Comparison of ENCODE assay signal across 25 mouse cellular contexts in genomic region chr2:168837951-168838570, GRCm38 (mm10).
DNase-seq lines count a peak whose midpoint lies in the region; ATAC-seq and TF ChIP-seq lines count a peak whose summit lies in the region.
"Had no signal": no experiment of that assay in that cellular context is flagged by ENCODE, and none has a peak within 500 bp of the region (broad histone marks: within the 10 kb centered on the region; RNA-seq: fewer than 3 reads in every experiment).

No protein-coding gene starts in this region.

- no peak for TF ChIP-seq CTCF in brain, embryonic 14.5 days (IDR thresholded peaks at IDR 0.05; ENCODE audit: borderline replicate concordance, extremely low read depth, insufficient read depth, insufficient read length)

- 13% methylated on average over 5 of the region's 5 CpGs for WGBS in forebrain, embryonic 11.5 days
- 27% methylated on average over 5 of the region's 5 CpGs for WGBS in forebrain, embryonic 14.5 days
- WGBS in liver, embryonic 12.5 days (ENCODE audit: insufficient replicate concordance): 49% methylated on average over 5 of the region's 5 CpGs
- WGBS in embryonic facial prominence, embryonic 10.5 days: 25% methylated on average over 5 of the region's 5 CpGs

- H3K4me2 ChIP-seq in forebrain, embryonic 11.5 days (ENCODE audit: low read depth, low read length, severe bottlenecking): peak overlapping the region; percentile 50; the same call in 1 of the 2 replicates
- H3K4me2 ChIP-seq in forebrain, embryonic 14.5 days (ENCODE audit: low read length): no peak overlapping the region
- H3K4me2 ChIP-seq in liver, embryonic 12.5 days: peak overlapping the region; percentile 55; the same call in 1 of the 2 replicates
- H3K4me2 ChIP-seq: lung, embryonic 14.5 days had no signal

- peaks cover 8% of the 10 kb centered on the region; the same call in 1 of the 2 replicates for H3K27me3 ChIP-seq in forebrain, embryonic 11.5 days (ENCODE audit: control insufficient read depth, insufficient read depth, low read length)
- H3K27me3 ChIP-seq in forebrain, embryonic 14.5 days (replicated peaks; ENCODE audit: control insufficient read depth, insufficient read depth, low read length): peaks cover 11% of the 10 kb centered on the region
- H3K27me3 ChIP-seq in liver, embryonic 12.5 days (replicated peaks): peaks cover 67% of the 10 kb centered on the region
- peaks cover 30% of the 10 kb centered on the region for H3K27me3 ChIP-seq in embryonic facial prominence, embryonic 10.5 days (replicated peaks; ENCODE audit: low read depth, poor library complexity, severe bottlenecking)

- no peak overlapping the region for H3K4me3 ChIP-seq in forebrain, embryonic 11.5 days (ENCODE audit: low read depth, low read length)
- no peak overlapping the region for H3K4me3 ChIP-seq in forebrain, embryonic 14.5 days (ENCODE audit: low read depth, low read length)
- H3K4me3 ChIP-seq in liver, embryonic 12.5 days: no peak overlapping the region
- peak overlapping the region; percentile 50 for H3K4me3 ChIP-seq in embryonic facial prominence, embryonic 10.5 days
- H3K4me3 ChIP-seq: embryonic facial prominence, embryonic 13.5 days; erythroblast, embryonic 14.5 days; heart, adult 2 months; heart, embryonic 15.5 days; neural tube, embryonic 13.5 days had no signal

- no peak for DNase-seq in forebrain, embryonic 11.5 days (ENCODE audit: low spot score)
- no peak for DNase-seq in forebrain, embryonic 14.5 days (ENCODE audit: low spot score)
- no peak for DNase-seq in liver
- peak; percentile 16 for DNase-seq in brain, embryonic 14.5 days (ENCODE audit: low read depth)
- DNase-seq in embryonic facial prominence, embryonic 10.5 days (ENCODE audit: low spot score): no peak
- DNase-seq in layer of hippocampus, adult 9-10 months (ENCODE audit: low spot score): no peak
- DNase-seq in gastrocnemius, adult 18-20 months (ENCODE audit: low spot score): no peak
- DNase-seq: adrenal gland, postnatal 10 days; cerebellum, adult 8-10 months; cerebellum, postnatal 36 days; gastrocnemius, postnatal 36 days; heart, adult 2 months; heart, postnatal 4 days; kidney, adult 18-20 months; right cerebral cortex, postnatal 25 days; spleen, adult 18-20 months had no signal

- no peak for ATAC-seq in forebrain, embryonic 11.5 days (replicated peaks; ENCODE audit: low FRiP score)
- ATAC-seq in forebrain, embryonic 14.5 days: no peak; the same call in 1 of the 2 replicates
- ATAC-seq in liver, embryonic 12.5 days: no peak
- ATAC-seq: forebrain, embryonic 16.5 days; inflammation-experienced regulatory T-cells, adult 6 months had no signal

- H3K9me3 ChIP-seq in forebrain, embryonic 11.5 days (ENCODE audit: control insufficient read depth, low read length): no peaks in the 10 kb centered on the region
- no peaks in the 10 kb centered on the region for H3K9me3 ChIP-seq in forebrain, embryonic 14.5 days (replicated peaks; ENCODE audit: control insufficient read depth, low read length)
- H3K9me3 ChIP-seq in liver, embryonic 12.5 days (replicated peaks): no peaks in the 10 kb centered on the region
- no peaks in the 10 kb centered on the region for H3K9me3 ChIP-seq in embryonic facial prominence, embryonic 10.5 days
- H3K9me3 ChIP-seq: embryonic facial prominence, embryonic 13.5 days; heart, embryonic 15.5 days; liver, embryonic 13.5 days; neural tube, embryonic 13.5 days had no signal

- H3K4me1 ChIP-seq in forebrain, embryonic 11.5 days (replicated peaks; ENCODE audit: control insufficient read depth, insufficient read depth, low read length): peaks cover 24% of the 10 kb centered on the region
- H3K4me1 ChIP-seq in forebrain, embryonic 14.5 days (ENCODE audit: control insufficient read depth, insufficient read depth, low read length): peaks cover 10% of the 10 kb centered on the region; the same call in 1 of the 2 replicates
- peaks cover 32% of the 10 kb centered on the region for H3K4me1 ChIP-seq in liver, embryonic 12.5 days
- peaks cover 56% of the 10 kb centered on the region for H3K4me1 ChIP-seq in embryonic facial prominence, embryonic 10.5 days

- no peak for TF ChIP-seq POLR2A in brain, embryonic 14.5 days (IDR thresholded peaks at IDR 0.05; ENCODE audit: borderline replicate concordance, extremely low read depth, insufficient read depth, insufficient read length, poor library complexity, severe bottlenecking)

- no peak overlapping the region for H3K27ac ChIP-seq in forebrain, embryonic 11.5 days (ENCODE audit: low read depth, low read length)
- H3K27ac ChIP-seq in forebrain, embryonic 14.5 days (ENCODE audit: low read depth, low read length): no peak overlapping the region
- H3K27ac ChIP-seq in liver, embryonic 12.5 days: no peak overlapping the region
- H3K27ac ChIP-seq in embryonic facial prominence, embryonic 10.5 days (replicated peaks): peak overlapping the region; percentile 80
- H3K27ac ChIP-seq: embryonic facial prominence, embryonic 13.5 days; heart, adult 2 months; heart, embryonic 15.5 days; liver, embryonic 13.5 days; neural tube, embryonic 13.5 days had no signal

- H3K36me3 ChIP-seq in forebrain, embryonic 11.5 days (ENCODE audit: control insufficient read depth, insufficient read depth, low read length): no peaks in the 10 kb centered on the region
- no peaks in the 10 kb centered on the region for H3K36me3 ChIP-seq in forebrain, embryonic 14.5 days (ENCODE audit: control insufficient read depth, insufficient read depth, low read length)
- no peaks in the 10 kb centered on the region for H3K36me3 ChIP-seq in liver, embryonic 12.5 days
- H3K36me3 ChIP-seq in embryonic facial prominence, embryonic 10.5 days (replicated peaks): no peaks in the 10 kb centered on the region
- H3K36me3 ChIP-seq: embryonic facial prominence, embryonic 13.5 days; heart, embryonic 15.5 days; liver, embryonic 13.5 days; neural tube, embryonic 13.5 days had no signal

- H3K9ac ChIP-seq in forebrain, embryonic 11.5 days (ENCODE audit: low read length): no peak overlapping the region
- H3K9ac ChIP-seq in forebrain, embryonic 14.5 days (ENCODE audit: low read length): no peak overlapping the region
- H3K9ac ChIP-seq in liver, embryonic 12.5 days: no peak overlapping the region
- H3K9ac ChIP-seq: heart, embryonic 15.5 days; liver, embryonic 13.5 days; lung, embryonic 14.5 days; neural tube, embryonic 13.5 days had no signal
